Mouse (Mus musculus) myocyte (in vitro differentiated cells): ENCODE measurements at regions not wholly inside any gene's neighbourhood (a gene's known extent, or its start where the extent isn't known, plus 50 kb on each side); places are given as distances from the start of the nearest gene placed in this dataset.

Experiments used
- H3K27me3 ChIP-seq: one replicate; pipeline ENCODE4 v1.6.1; 2011; ENCODE audit not compliant: control insufficient read depth, insufficient read depth, insufficient read length
- H3K36me3 ChIP-seq: one replicate; pipeline ENCODE4 v1.6.1; 2011; ENCODE audit not compliant: control insufficient read depth, insufficient read depth
- H3K4me2 ChIP-seq: one replicate; pipeline ENCODE4 v1.6.1; 2011; ENCODE audit warnings: low read depth, control low read depth
- H3K4me3 ChIP-seq: one replicate; pipeline ENCODE4 v1.5.1; 2011; ENCODE audit warnings: mild to moderate bottlenecking, control low read depth, moderate library complexity
- H3K79me2 ChIP-seq: one replicate; pipeline ENCODE4 v1.6.1; 2011; ENCODE audit not compliant: control insufficient read depth, insufficient read depth
- H3ac ChIP-seq: one replicate; pipeline ENCODE4 v1.6.1; 2011; ENCODE audit not compliant: control insufficient read depth, insufficient read length
- CEBPB ChIP-seq: IDR thresholded peaks from 2 replicates; pipeline ENCODE4 v1.6.1; 2011; ENCODE audit warnings: mild to moderate bottlenecking, moderate library complexity; ENCODE audit not compliant: poor library complexity, insufficient read depth, severe bottlenecking
- E2F4 ChIP-seq: IDR thresholded peaks from one replicate; pipeline ENCODE4 v1.6.1; 2011; ENCODE audit warnings: mild to moderate bottlenecking, control low read depth, moderate library complexity; ENCODE audit not compliant: insufficient read depth
- MAX ChIP-seq: IDR thresholded peaks from one replicate; pipeline ENCODE4 v1.6.1; 2011; ENCODE audit warnings: low read depth, mild to moderate bottlenecking, control low read depth
- MYOD1 ChIP-seq, 3 experiments: IDR thresholded peaks; one replicate each; pipeline ENCODE4 v1.6.1; 2011; ENCODE audit warnings: control low read depth in 2 of 3, low read depth in 2 of 3, mild to moderate bottlenecking in 2 of 3, moderate library complexity in 1 of 3; ENCODE audit not compliant: insufficient read length in 2 of 3, control insufficient read depth in 1 of 3
- MYOG ChIP-seq, 3 experiments: IDR thresholded peaks; one replicate each; pipeline ENCODE4 v1.6.1; 2011; ENCODE audit warnings: control low read depth in 2 of 3, low read depth in 2 of 3, mild to moderate bottlenecking in 2 of 3; ENCODE audit not compliant: insufficient read length in 2 of 3, control insufficient read depth in 1 of 3, insufficient read depth in 1 of 3
- POLR2A ChIP-seq: IDR thresholded peaks from one replicate; pipeline ENCODE4 v1.6.1; 2011; ENCODE audit warnings: low read depth, mild to moderate bottlenecking, control low read depth, moderate library complexity; ENCODE audit not compliant: insufficient read length
- POLR2AphosphoS2 ChIP-seq: IDR thresholded peaks from one replicate; pipeline ENCODE4 v1.6.1; 2011; ENCODE audit warnings: low read depth, control low read depth; ENCODE audit not compliant: insufficient read length
- REST ChIP-seq: IDR thresholded peaks from one replicate; pipeline ENCODE4 v1.6.1; 2011; ENCODE audit warnings: mild to moderate bottlenecking, control low read depth, moderate library complexity; ENCODE audit not compliant: insufficient read depth, insufficient read length
- SRF ChIP-seq: IDR thresholded peaks from one replicate; pipeline ENCODE4 v1.6.1; 2011; ENCODE audit warnings: low read depth; ENCODE audit not compliant: control insufficient read depth, insufficient read length
- TCF12 ChIP-seq: IDR thresholded peaks from one replicate; pipeline ENCODE4 v1.6.1; 2011; ENCODE audit warnings: mild to moderate bottlenecking, control low read depth; ENCODE audit not compliant: poor library complexity, insufficient read depth, severe bottlenecking
- TCF3 ChIP-seq: IDR thresholded peaks from one replicate; pipeline ENCODE4 v1.6.1; 2011; ENCODE audit warnings: low read depth, control low read depth; ENCODE audit not compliant: insufficient read length
- USF1 ChIP-seq: IDR thresholded peaks from one replicate; pipeline ENCODE4 v1.6.1; 2011; ENCODE audit warnings: low read depth, mild to moderate bottlenecking, control low read depth, moderate library complexity

- no peaks in the 10 kb centered on the region for H3K79me2 ChIP-seq
- H3ac ChIP-seq: no peak overlapping the region
- no peak overlapping the region for H3K4me2 ChIP-seq
- TF ChIP-seq CEBPB (no peak), POLR2A (no peak), MYOD1 (IDR thresholded peaks at IDR 0.05; ENCODE audit: control insufficient read depth in 1 of 3, insufficient read length in 2 of 3, low read depth in 2 of 3) (no peak)
- no peaks in the 10 kb centered on the region for H3K27me3 ChIP-seq
- no peak overlapping the region for H3K4me3 ChIP-seq
- H3K36me3 ChIP-seq: no peaks in the 10 kb centered on the region
These were observed 158.1 kb downstream of the Gm6377 start for GRCm38 (mm10) chrX:109354633-109355032.

GRCm38 (mm10) chrX:109392908-109393307 is 196.4 kb downstream of the Gm6377 start:
- no peak overlapping the region for H3K4me3 ChIP-seq
- H3ac ChIP-seq: no peak overlapping the region
- no peaks in the 10 kb centered on the region for H3K27me3 ChIP-seq
- H3K4me2 ChIP-seq: no peak overlapping the region
- TF ChIP-seq MAX: no peak
- no peak for TF ChIP-seq MYOD1 (IDR thresholded peaks at IDR 0.05; ENCODE audit: control insufficient read depth in 1 of 3, insufficient read length in 2 of 3, low read depth in 2 of 3)
- no peak for TF ChIP-seq CEBPB
- no peak for TF ChIP-seq SRF
- TF ChIP-seq POLR2A: no peak
- TF ChIP-seq REST: no peak
- no peak for TF ChIP-seq TCF12
- TF ChIP-seq USF1: no peak
- TF ChIP-seq E2F4: no peak
- no peak for TF ChIP-seq TCF3
- TF ChIP-seq MYOG (IDR thresholded peaks at IDR 0.05; ENCODE audit: control insufficient read depth in 1 of 3, insufficient read depth in 1 of 3, insufficient read length in 2 of 3, low read depth in 2 of 3): no peak
- TF ChIP-seq POLR2AphosphoS2: no peak
- no peaks in the 10 kb centered on the region for H3K79me2 ChIP-seq
- H3K36me3 ChIP-seq: no peaks in the 10 kb centered on the region

GRCm38 (mm10) chrX:109442932-109443331 is 246.4 kb downstream of the Gm6377 start:
- Histone ChIP-seq H3K36me3 (no peaks in the 10 kb centered on the region), H3K79me2 (no peaks in the 10 kb centered on the region), H3K27me3 (no peaks in the 10 kb centered on the region), H3K4me3 (no peak overlapping the region), H3K4me2 (no peak overlapping the region), H3ac (no peak overlapping the region)
- TF ChIP-seq MAX: no peak
- TF ChIP-seq TCF3: no peak
- TF ChIP-seq TCF12: peak; percentile 53
- TF ChIP-seq POLR2AphosphoS2: no peak
- peak; percentile 19 to 88 (median 61) for TF ChIP-seq MYOD1 (IDR thresholded peaks at IDR 0.05; ENCODE audit: control insufficient read depth in 1 of 3, insufficient read length in 2 of 3, low read depth in 2 of 3)
